Mouse (Mus musculus) midbrain, embryonic 14.5 days (tissue): ENCODE data around the gene Kif9. TPM values are rescaled to one million over a fixed set of nuclear protein-coding genes. Genes with fewer than 3 reads are reported as not detected.

Experiments
- ATAC-seq: fragments of 200-750 bp; cut with Nextera tagmentation; 2 replicates; pipeline ENCODE4 v1.8.0; 2017; ENCODE audit warnings: moderate number of reproducible peaks, moderate library complexity; ENCODE audit not compliant: low FRiP score, low TSS enrichment
- DNase-seq: peaks from one replicate; pipeline ENCODE4 v3.0.0-alpha.2; 2015
- H3K27ac ChIP-seq: fragments of 300-500 bp; sonication (generic); replicated peaks from 2 replicates; pipeline ENCODE4 v1.5.1; 2014; ENCODE audit warnings: mild to moderate bottlenecking, low read depth, low read length, moderate library complexity
- H3K27me3 ChIP-seq: fragments of 300-500 bp; sonication (generic); 2 replicates; pipeline ENCODE4 v1.6.1; 2014; ENCODE audit warnings: low read length, control low read depth, mixed read lengths; ENCODE audit not compliant: control insufficient read depth, insufficient read depth
- H3K36me3 ChIP-seq: fragments of 300-500 bp; sonication (generic); 2 replicates; pipeline ENCODE4 v1.6.1; 2014; ENCODE audit warnings: low read length, control low read depth; ENCODE audit not compliant: control insufficient read depth, insufficient read depth
- H3K4me1 ChIP-seq: fragments of 300-500 bp; sonication (generic); 2 replicates; pipeline ENCODE4 v1.6.1; 2014; ENCODE audit warnings: mild to moderate bottlenecking, antibody characterized with exemption, low read length, control low read depth; ENCODE audit not compliant: control insufficient read depth, insufficient read depth
- H3K4me2 ChIP-seq: fragments of 300-500 bp; sonication (generic); 2 replicates; pipeline ENCODE4 v1.6.1; 2014; ENCODE audit warnings: mild to moderate bottlenecking, low read length, moderate library complexity
- H3K4me3 ChIP-seq: fragments of 300-500 bp; sonication (generic); replicated peaks from 2 replicates; pipeline ENCODE4 v1.5.1; 2014; ENCODE audit warnings: low read depth, low read length
- H3K9ac ChIP-seq: fragments of 300-500 bp; sonication (generic); replicated peaks from 2 replicates; pipeline ENCODE4 v1.6.1; 2014; ENCODE audit warnings: mild to moderate bottlenecking, low read length, moderate library complexity
- H3K9me3 ChIP-seq: fragments of 300-500 bp; sonication (generic); 2 replicates; pipeline ENCODE4 v1.6.1; 2016; ENCODE audit warnings: low read length, control low read depth, mixed read lengths; ENCODE audit not compliant: control insufficient read depth
- WGBS: fragments of 180-500 bp; shearing (Covaris S2); extraction: QIAGEN DNeasy Blood & Tissue Kit; methylation state at CpG from one replicate; pipeline ENCODE4 v1.1.7; 2014; 5-methylcytosine and 5-hydroxymethylcytosine counted together
- polyA plus RNA-seq: library from polyadenylated mRNA; unstranded; fragments of >200 nt; fragmentation: Nextera tagmentation; extraction: Ambion mirVana; gene quantifications from 2 replicates; pipeline ENCODE4 v1.2.1, GENCODE M21; 2014

Gene Kif9
- polyA plus RNA-seq, 1 experiment from 2014 or later: 3.4 TPM

DNA sequence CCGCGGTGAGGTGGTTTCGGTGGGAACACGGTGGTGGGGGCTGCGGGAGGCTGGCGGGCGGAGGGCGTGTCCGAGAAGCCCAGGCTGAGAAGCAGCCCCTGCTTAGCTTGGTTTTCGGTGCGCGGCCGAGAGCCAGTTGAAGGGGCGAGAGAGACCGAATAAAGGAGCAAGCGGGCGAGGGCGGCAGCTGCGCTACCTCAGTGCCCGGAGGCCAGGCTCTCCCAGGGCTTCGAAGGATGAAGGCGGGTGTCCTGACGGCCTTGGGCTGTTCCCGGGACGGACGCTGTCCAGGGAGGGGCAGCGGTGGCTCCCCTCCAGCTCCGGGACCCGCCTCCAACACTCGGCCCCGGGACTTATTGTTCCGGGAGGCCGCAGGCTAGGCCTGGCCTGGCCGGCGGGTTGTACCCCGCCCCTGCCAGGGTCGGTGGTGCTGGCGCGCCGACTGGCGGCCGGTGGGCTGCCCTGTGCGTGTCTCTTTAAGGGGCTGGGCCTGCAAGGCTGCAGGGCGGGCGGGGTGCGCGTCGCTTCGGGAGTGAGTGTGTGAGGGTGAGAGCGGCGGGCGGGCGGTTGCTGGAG is 55.2 kb downstream of the Kif9 start:
- Histone ChIP-seq H3K36me3 (no peaks in the 10 kb centered on the region), H3K9me3 (no peaks in the 10 kb centered on the region), H3K27ac (peak overlapping the region; percentile 99), H3K27me3 (no peaks in the 10 kb centered on the region), H3K4me2 (peak overlapping the region; percentile 57), H3K4me3 (peak overlapping the region; percentile 100), H3K4me1 (peaks cover 28% of the 10 kb centered on the region), H3K9ac (peak overlapping the region; percentile 99)
- under 1% methylated on average over 50 of the region's 53 CpGs for WGBS
- ATAC-seq: peak; percentile 99
- DNase-seq: peak; percentile 97

DNA sequence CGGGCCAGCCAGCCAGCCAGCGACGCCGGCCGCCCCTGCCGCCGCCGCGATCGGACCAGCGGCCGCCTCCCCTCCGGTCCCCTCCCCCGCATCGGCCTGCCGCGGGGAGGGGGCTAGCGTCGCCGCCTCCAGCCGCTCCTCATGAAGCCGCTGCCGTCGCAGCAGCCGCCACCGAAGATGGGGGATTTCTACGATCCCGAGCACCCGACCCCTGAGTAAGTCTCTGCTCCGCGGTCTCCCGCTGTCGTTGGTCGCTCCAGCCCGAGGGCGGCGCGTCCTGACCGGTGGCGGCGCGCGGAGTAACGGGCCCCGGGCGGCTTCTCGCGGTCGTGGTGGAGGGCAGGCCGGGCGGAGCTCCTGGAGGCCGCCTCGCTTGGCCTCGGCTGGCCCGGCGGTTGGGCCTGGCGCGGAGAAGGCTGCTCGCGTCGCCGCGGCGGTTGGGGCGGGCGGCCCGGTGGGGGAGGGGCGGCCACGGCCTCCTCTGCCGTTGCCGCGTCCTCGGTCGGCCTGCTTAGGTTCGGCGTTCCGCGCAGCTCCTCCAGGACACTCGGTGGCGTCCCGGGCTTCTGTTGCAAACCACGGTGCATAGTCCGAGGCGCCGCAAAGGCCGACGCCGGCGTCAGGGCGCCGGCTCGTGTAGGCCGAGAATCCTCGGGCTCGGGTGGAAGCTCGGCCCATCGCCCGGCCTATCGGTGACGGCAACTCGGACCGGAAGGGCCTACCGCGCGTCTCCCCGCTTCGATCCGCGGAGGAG is 56.0 kb downstream of the Kif9 start, which contains the start of gene Setd2:
Gene Setd2 (plus strand): TSS at position 60 of the 754 bp plus-strand sequence.
- no peaks in the 10 kb centered on the region for H3K36me3 ChIP-seq
- H3K4me3 ChIP-seq: peak within 1 kb of the TSS; percentile 100
- H3K4me1 ChIP-seq: peaks cover 28% of the 10 kb centered on the region
- H3K27me3 ChIP-seq: no peaks in the 10 kb centered on the region
- H3K4me2 ChIP-seq: peak within 1 kb of the TSS; percentile 71
- H3K9ac ChIP-seq: peak within 1 kb of the TSS; percentile 99
- H3K27ac ChIP-seq: peak within 1 kb of the TSS; percentile 99
- ATAC-seq: peak; percentile 73
- peak; percentile 80 for DNase-seq
- no peaks in the 10 kb centered on the region for H3K9me3 ChIP-seq
- under 1% methylated on average over 95 of the region's 109 CpGs for WGBS

DNA sequence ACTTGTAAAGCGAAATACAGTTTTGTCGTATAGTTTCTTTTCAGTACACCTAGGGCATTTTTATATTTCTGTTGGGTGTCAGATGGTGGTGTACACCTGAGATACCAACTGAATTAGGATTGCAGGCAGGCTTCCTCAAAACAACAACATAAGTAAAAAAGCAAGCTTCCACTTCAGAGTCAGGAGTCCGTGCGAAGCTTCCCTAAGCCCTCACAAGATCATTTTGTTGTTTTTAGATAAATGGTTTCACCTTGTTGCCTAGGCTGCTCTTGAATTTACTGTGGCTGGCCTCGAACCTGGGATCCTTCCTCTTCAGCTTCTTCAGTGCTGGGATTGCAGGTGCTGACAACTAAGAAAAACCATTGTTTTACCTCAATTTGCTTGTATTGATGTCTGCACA is 56.9 kb downstream of the Kif9 start:
- no peak for ATAC-seq
- 46% methylated on average over 5 of the region's 5 CpGs for WGBS
- peaks cover 28% of the 10 kb centered on the region for H3K4me1 ChIP-seq
- H3K27me3 ChIP-seq: no peaks in the 10 kb centered on the region
- no peaks in the 10 kb centered on the region for H3K9me3 ChIP-seq
- no peak for DNase-seq
- peak overlapping the region; percentile 99; the same call in 1 of the 2 replicates for H3K27ac ChIP-seq
- no peaks in the 10 kb centered on the region for H3K36me3 ChIP-seq
- peak overlapping the region; percentile 99 for H3K9ac ChIP-seq
- H3K4me3 ChIP-seq: peak overlapping the region; percentile 100
- peak overlapping the region; percentile 71 for H3K4me2 ChIP-seq

DNA sequence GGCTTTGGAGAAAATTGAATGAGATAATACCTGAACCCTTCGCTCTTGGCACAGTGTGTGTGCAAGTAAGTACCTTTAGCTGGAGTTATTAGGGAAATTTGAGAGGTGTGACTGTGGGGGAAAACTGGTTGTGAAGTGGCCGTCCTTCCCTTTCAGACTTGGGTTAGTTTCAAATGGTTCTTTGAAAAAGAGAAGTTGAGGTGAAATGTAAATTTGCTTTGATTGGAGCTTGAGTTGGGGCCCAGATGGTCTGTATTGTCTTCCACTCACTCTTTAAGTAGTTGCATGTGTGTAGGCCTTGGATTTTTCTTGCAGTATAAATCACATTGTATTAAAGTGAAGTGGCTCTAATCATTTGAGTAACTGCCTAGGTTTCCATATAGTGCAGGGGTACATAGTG is 58.4 kb downstream of the Kif9 start:
- Histone ChIP-seq H3K4me3 (no peak overlapping the region), H3K27me3 (no peaks in the 10 kb centered on the region), H3K9me3 (no peaks in the 10 kb centered on the region), H3K4me1 (peaks cover 28% of the 10 kb centered on the region), H3K4me2 (peak overlapping the region; percentile 71), H3K36me3 (no peaks in the 10 kb centered on the region), H3K9ac (no peak overlapping the region; the same call in 1 of the 2 replicates), H3K27ac (no peak overlapping the region)
- ATAC-seq (no peak), DNase-seq (no peak)
- WGBS: 73% methylated on average over 2 of the region's 2 CpGs

DNA sequence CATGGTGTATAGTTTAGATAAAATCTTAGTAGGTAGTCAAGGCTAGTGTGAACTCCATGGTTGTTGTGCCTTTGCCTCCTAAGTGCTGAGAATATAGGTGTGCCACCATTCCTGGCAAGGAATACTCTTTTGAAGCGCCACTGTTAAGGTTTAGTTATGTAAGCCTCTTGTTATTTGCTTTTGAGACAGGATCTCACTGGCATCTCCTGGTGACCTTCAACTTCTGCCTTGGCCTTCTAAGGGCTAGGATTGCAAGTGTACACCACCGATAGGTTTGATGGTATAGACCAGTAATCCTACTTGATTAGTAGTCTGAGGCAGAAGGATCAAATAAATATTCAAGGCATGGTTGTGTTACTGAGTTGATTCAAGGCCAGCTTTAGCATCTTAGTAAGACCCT is 59.9 kb downstream of the Kif9 start:
- DNase-seq (no peak), ATAC-seq (no peak)
- Histone ChIP-seq H3K9ac (no peak overlapping the region), H3K9me3 (no peaks in the 10 kb centered on the region), H3K4me2 (no peak overlapping the region), H3K4me3 (no peak overlapping the region), H3K27ac (no peak overlapping the region), H3K27me3 (no peaks in the 10 kb centered on the region), H3K4me1 (peaks cover 21% of the 10 kb centered on the region), H3K36me3 (no peaks in the 10 kb centered on the region)
- 93% methylated on average over 2 of the region's 2 CpGs for WGBS

DNA sequence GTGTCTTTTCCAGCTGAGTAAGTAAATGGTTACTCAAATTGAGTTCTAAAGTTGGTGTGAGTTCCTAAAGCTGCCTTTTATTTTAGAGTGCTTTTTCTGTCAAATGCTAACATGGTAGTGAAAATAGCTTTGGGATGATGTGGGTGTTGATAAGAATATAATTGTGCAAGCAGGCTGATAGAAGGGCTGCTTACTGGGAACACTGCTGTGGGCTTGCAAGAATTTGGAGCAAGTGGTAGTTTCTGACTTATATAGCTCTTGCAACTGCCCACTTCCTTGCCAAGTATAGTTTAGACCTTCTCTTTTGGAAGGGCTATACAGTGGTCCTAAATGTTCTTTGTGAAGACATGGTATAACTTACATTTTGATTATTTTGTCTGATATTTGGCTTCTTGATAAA is 61.8 kb downstream of the Kif9 start:
- Histone ChIP-seq H3K9ac (no peak overlapping the region), H3K9me3 (no peaks in the 10 kb centered on the region), H3K4me3 (no peak overlapping the region), H3K4me2 (no peak overlapping the region), H3K27me3 (no peaks in the 10 kb centered on the region), H3K36me3 (no peaks in the 10 kb centered on the region), H3K4me1 (peaks cover 21% of the 10 kb centered on the region), H3K27ac (no peak overlapping the region)
- DNase-seq: no peak
- no peak for ATAC-seq

DNA sequence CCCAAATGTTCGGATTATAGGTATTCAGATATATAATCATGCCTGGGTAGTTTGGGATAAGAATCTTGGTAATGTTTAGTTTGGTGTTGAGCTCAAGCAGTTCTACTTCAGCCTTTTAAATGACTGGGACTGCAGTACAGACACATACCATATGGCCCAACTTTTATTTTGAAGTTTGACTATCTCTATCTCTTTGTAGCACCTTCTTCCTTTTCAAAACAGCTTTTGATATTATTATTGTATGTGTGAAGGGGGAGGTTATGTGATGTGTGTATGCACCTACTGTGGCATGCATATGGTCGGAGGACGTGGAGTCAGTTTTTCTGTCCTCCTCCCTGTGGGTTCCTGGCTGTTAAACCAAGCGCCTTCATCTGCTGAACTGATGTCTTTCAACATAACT is 65.2 kb downstream of the Kif9 start:
- 91% methylated on average over 4 of the region's 4 CpGs for WGBS
- H3K9ac ChIP-seq: no peak overlapping the region
- no peaks in the 10 kb centered on the region for H3K27me3 ChIP-seq
- peaks cover under 1% of the 10 kb centered on the region; the same call in 1 of the 2 replicates for H3K36me3 ChIP-seq
- no peaks in the 10 kb centered on the region for H3K4me1 ChIP-seq
- DNase-seq (no peak), ATAC-seq (no peak)
- no peak overlapping the region for H3K4me2 ChIP-seq
- no peak overlapping the region for H3K4me3 ChIP-seq
- H3K9me3 ChIP-seq: no peaks in the 10 kb centered on the region
- H3K27ac ChIP-seq: no peak overlapping the region

DNA sequence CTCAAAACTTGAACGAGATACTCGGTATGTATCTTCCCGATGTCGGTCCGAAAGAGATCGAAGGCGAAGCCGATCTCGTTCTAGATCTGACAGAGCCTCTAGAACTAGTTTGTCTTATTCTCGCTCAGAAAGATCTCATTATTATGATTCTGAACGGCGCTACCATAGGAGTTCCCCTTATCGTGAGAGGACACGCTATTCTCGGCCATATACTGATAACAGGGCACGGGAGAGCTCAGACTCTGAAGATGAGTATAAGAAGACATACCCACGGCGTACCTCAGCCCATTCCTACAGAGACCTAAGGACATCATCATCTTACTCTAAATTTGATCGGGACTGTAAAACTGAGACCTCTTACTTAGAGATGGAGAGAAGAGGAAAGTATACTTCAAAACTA is 71.5 kb downstream of the Kif9 start:
- 97% methylated on average over 19 of the region's 19 CpGs for whole genome bisulfite sequencing
- H3K4me2 ChIP-seq: no peak overlapping the region
- no peak overlapping the region for H3K9ac ChIP-seq
- H3K4me3 ChIP-seq: no peak overlapping the region
- ATAC-seq (no peak), DNase-seq (no peak)
- H3K4me1 ChIP-seq: no peaks in the 10 kb centered on the region
- no peaks in the 10 kb centered on the region for H3K9me3 ChIP-seq
- H3K27me3 ChIP-seq: no peaks in the 10 kb centered on the region
- no peak overlapping the region for H3K27ac ChIP-seq
- peaks cover 58% of the 10 kb centered on the region for H3K36me3 ChIP-seq

DNA sequence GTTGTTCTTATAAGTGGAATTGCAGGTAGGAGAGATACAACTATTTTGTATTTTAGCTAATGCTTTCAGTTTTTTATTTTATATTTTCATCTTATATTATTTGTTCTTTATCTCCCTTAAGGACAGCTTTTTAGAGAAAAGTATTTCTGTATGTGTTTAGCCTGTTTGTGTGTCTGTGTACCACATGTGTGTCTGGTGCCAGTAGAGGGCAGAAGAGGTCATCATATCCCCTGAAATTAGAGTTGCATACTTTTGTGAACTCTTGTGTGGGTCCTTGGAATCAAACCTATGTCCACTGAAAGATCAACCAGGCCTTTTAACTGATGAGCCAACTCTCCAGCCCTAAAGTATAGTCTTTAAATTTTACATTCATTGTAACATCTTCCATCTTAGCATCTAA is 91.6 kb downstream of the Kif9 start:
- no peak for ATAC-seq
- no peaks in the 10 kb centered on the region for H3K27me3 ChIP-seq
- H3K9me3 ChIP-seq: no peaks in the 10 kb centered on the region
- H3K9ac ChIP-seq: no peak overlapping the region
- H3K4me3 ChIP-seq: no peak overlapping the region
- H3K4me1 ChIP-seq: no peaks in the 10 kb centered on the region
- H3K27ac ChIP-seq: no peak overlapping the region
- DNase-seq: peak; percentile 15
- no peak overlapping the region for H3K4me2 ChIP-seq
- H3K36me3 ChIP-seq: peaks cover 80% of the 10 kb centered on the region
